Mouse (Mus musculus) liver, adult 2 months (tissue): ENCODE results near the gene Dnph1.

ENCODE experiments used
- CTCF ChIP-seq: fragments of 200-500 bp; IDR thresholded peaks from 2 replicates; pipeline ENCODE4 v1.5.1; 2011; ENCODE audit warnings: low read depth, low read length, control low read depth
- POLR2A ChIP-seq: fragments of 200-500 bp; IDR thresholded peaks from 2 replicates; pipeline ENCODE4 v1.6.1; 2011; ENCODE audit warnings: low read length, control low read depth; ENCODE audit not compliant: insufficient read depth; ENCODE audit errors: extremely low read depth

- TF ChIP-seq CTCF: no peak
- no peak for TF ChIP-seq POLR2A
Observed at GRCm38 (mm10) chr17:46483561-46484001, 12.9 kb upstream of the Dnph1 start.
